Mouse (Mus musculus) right cerebral cortex, adult 18-20 months (tissue): Measurements from ENCODE around the gene Fhit.

Experiments
- DNase-seq: peaks from one replicate; pipeline ENCODE4 v3.0.0; 2022; ENCODE audit warnings: mixed read lengths

Fhit gene

GRCm38 (mm10) chr14:9671776-9672175 lies 1490.1 kb downstream of the Fhit start:
- DNase-seq: no peak

GRCm38 (mm10) chr14:9669766-9670165 lies 1492.1 kb downstream of the Fhit start:
- DNase-seq: no peak

- no peak for DNase-seq
Measured at GRCm38 (mm10) chr14:9658445-9658844, 1503.4 kb downstream of the Fhit start.

GRCm38 (mm10) chr14:9651417-9651816 lies 1510.4 kb downstream of the Fhit start:
- DNase-seq: peak; percentile 31

GRCm38 (mm10) chr14:9648416-9648815 lies 1513.4 kb downstream of the Fhit start:
- DNase-seq: peak; percentile 23

GRCm38 (mm10) chr14:9646233-9646632 lies 1515.6 kb downstream of the Fhit start:
- no peak for DNase-seq

GRCm38 (mm10) chr14:9644216-9645166 lies 1517.3 kb downstream of the Fhit start:
- peak; percentile 23 for DNase-seq

- no peak for DNase-seq
Measured at GRCm38 (mm10) chr14:9643700-9644099, 1518.1 kb downstream of the Fhit start.

GRCm38 (mm10) chr14:9642628-9643027 lies 1519.2 kb downstream of the Fhit start:
- no peak for DNase-seq

GRCm38 (mm10) chr14:9642068-9642467 lies 1519.8 kb downstream of the Fhit start:
- DNase-seq: no peak

GRCm38 (mm10) chr14:9634247-9634991 lies 1527.4 kb downstream of the Fhit start:
- no peak for DNase-seq

GRCm38 (mm10) chr14:9632537-9632936 lies 1529.3 kb downstream of the Fhit start:
- no peak for DNase-seq

GRCm38 (mm10) chr14:9623219-9624043 lies 1538.4 kb downstream of the Fhit start:
- no peak for DNase-seq

- no peak for DNase-seq
Measured at GRCm38 (mm10) chr14:9620902-9621540, 1540.8 kb downstream of the Fhit start.

- no peak for DNase-seq
Measured at GRCm38 (mm10) chr14:9619840-9620239, 1542.0 kb downstream of the Fhit start.

- DNase-seq: no peak
Measured at GRCm38 (mm10) chr14:9613126-9613525, 1548.7 kb downstream of the Fhit start.

GRCm38 (mm10) chr14:9609120-9609519 lies 1552.7 kb downstream of the Fhit start:
- no peak for DNase-seq

- peak; percentile 64 for DNase-seq
Measured at GRCm38 (mm10) chr14:9606584-9607377, 1555.1 kb downstream of the Fhit start.

GRCm38 (mm10) chr14:9600271-9600670 lies 1561.6 kb downstream of the Fhit start:
- no peak for DNase-seq

GRCm38 (mm10) chr14:9597460-9597977 lies 1564.3 kb downstream of the Fhit start:
- no peak for DNase-seq

- DNase-seq: no peak
Measured at GRCm38 (mm10) chr14:9589121-9589520, 1572.7 kb downstream of the Fhit start.
